Mouse (Mus musculus) A20 (cell line): ENCODE data around the gene Olfr773.
"Not testable (repeated sequence)": the region's sequence is repeated elsewhere in the genome, so short reads cannot be mapped to it uniquely, and the experiment has no call there.

Source experiments
- DNase-seq: peaks from one replicate; pipeline ENCODE4 v3.0.0-alpha.2; 2011; ENCODE audit warnings: low read depth, low spot score

Gene Olfr773

GRCm38 (mm10) chr10:129187319-129187718 lies at the start of gene Olfr773:
Gene Olfr773, minus strand, starts transcription at chr10:129187419.
- not testable (repeated sequence) for DNase-seq

DNA sequence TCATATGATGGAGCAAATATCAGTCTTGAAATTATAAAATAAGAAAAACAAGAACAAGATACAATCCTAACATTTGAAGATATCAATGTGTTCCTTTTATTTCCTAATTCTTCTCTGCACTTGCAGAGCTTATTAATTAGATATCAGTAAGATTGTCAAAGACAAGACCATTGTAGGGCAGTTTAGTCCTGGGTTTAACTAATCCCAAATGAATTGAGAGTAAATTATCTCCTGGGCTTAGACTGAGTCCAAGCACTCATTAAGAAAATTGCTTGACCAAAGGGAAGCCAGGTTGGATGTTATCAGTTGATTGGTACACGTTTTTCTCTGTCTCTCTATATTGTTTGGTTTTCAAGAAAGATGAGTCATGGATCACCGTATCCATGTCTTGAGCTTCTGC lies 48.7 kb upstream of the Olfr773 start, which contains the start of gene Olfr774:
Olfr774 (plus strand) TSS at position 301 of the 400 bp plus-strand sequence.
- DNase-seq: no peak

DNA sequence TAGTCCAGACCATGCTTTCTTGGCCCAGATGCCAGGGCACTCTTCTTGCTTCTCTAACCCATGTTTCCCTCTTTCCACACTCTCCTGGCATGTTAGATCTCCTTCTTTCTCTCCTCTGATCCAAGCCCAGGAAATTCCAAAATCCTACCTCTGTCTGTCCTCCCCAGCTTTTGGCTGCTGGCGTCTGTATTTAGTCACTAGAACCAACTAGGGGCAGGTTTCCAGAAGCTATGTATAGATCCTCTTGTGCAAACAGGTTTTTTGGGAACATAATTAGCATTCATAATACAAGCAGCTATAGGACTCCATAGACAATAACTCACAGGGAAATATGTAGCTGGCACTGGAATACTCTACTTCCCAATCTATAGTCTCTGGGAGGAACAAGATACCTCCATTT lies 43.5 kb upstream of the Olfr773 start:
- no peak for DNase-seq

DNA sequence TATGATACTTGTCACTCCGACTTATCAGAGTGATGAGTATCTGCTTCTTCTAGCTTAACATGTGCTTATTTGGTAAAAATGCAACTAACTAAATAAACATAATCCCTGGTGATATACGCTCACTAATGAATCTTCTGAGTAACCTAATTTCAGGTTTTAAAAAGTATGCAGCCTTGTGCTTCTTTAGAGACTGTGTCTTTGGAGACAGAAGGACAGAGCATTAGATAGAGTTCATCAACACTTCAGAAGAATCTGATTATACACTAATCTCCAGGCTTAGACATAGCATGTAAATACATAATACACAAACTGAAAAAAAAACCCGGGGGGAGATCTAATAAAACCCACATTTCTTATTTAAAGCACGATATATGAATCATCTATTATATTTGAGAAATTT lies 9.4 kb downstream of the Olfr773 start, which contains the start of gene Olfr772:
Olfr772 (minus strand) TSS at position 101 of the 400 bp plus-strand sequence.
- not testable (repeated sequence) for DNase-seq

GRCm38 (mm10) chr10:129164651-129165050 lies 22.6 kb downstream of the Olfr773 start, which contains the start of gene Olfr771:
Gene Olfr771, minus strand, starts transcription at chr10:129164751.
- DNase-seq: no peak

- DNase-seq: no peak
Observed at GRCm38 (mm10) chr10:129138898-129139297, 48.3 kb downstream of the Olfr773 start, which contains the start of gene Olfr770. Gene Olfr770, minus strand, starts transcription at chr10:129138998.
